Mouse (Mus musculus) lung, adult 2 months (tissue): Measurements from ENCODE around the gene Cd22.

Source experiments
- CTCF ChIP-seq: fragments of 200-500 bp; IDR thresholded peaks from 2 replicates; pipeline ENCODE4 v1.5.1; 2011; ENCODE audit warnings: mild to moderate bottlenecking, low read length, control low read depth; ENCODE audit not compliant: insufficient read depth
- POLR2A ChIP-seq: fragments of 200-500 bp; IDR thresholded peaks from 2 replicates; pipeline ENCODE4 v1.6.1; 2011; ENCODE audit warnings: low read depth, mild to moderate bottlenecking, control low read depth, low read length, borderline replicate concordance; ENCODE audit errors: extremely low read depth

GRCm38 (mm10) chr7:30887568-30888188 is 7.5 kb upstream of the Cd22 start:
- TF ChIP-seq CTCF (no peak), POLR2A (no peak)
